Mouse (Mus musculus) kidney, embryonic 15.5 days (tissue): ENCODE data around the gene Lrrc71. TPM values are rescaled to one million over a fixed set of nuclear protein-coding genes. Genes with fewer than 3 reads are reported as not detected.

Source experiments
- ATAC-seq: fragments of 200-750 bp; cut with Nextera tagmentation; replicated peaks from 2 replicates; pipeline ENCODE4 v1.8.0; 2017; ENCODE audit warnings: moderate TSS enrichment; ENCODE audit not compliant: low FRiP score
- H3K27ac ChIP-seq: fragments of 300-500 bp; sonication (generic); 2 replicates; pipeline ENCODE4 v1.5.1; 2015; ENCODE audit warnings: mild to moderate bottlenecking, inconsistent platforms
- H3K27me3 ChIP-seq: fragments of 300-500 bp; sonication (generic); 2 replicates; pipeline ENCODE4 v1.6.1; 2015; ENCODE audit warnings: inconsistent platforms
- H3K36me3 ChIP-seq: fragments of 300-500 bp; sonication (generic); 2 replicates; pipeline ENCODE4 v1.6.1; 2015; ENCODE audit warnings: inconsistent platforms
- H3K4me1 ChIP-seq: fragments of 300-500 bp; sonication (generic); 2 replicates; pipeline ENCODE4 v1.6.1; 2015; ENCODE audit warnings: inconsistent platforms
- H3K4me2 ChIP-seq: fragments of 300-500 bp; sonication (generic); 2 replicates; pipeline ENCODE4 v1.6.1; 2015; ENCODE audit warnings: moderate library complexity, mild to moderate bottlenecking, inconsistent platforms
- H3K4me3 ChIP-seq: fragments of 300-500 bp; sonication (generic); replicated peaks from 2 replicates; pipeline ENCODE4 v1.5.1; 2015; ENCODE audit warnings: mild to moderate bottlenecking, inconsistent platforms
- H3K9ac ChIP-seq: fragments of 300-500 bp; sonication (generic); 2 replicates; pipeline ENCODE4 v1.6.1; 2015; ENCODE audit warnings: mild to moderate bottlenecking, inconsistent platforms
- H3K9me3 ChIP-seq: fragments of 300-500 bp; sonication (generic); replicated peaks from 2 replicates; pipeline ENCODE4 v1.6.1; 2016; ENCODE audit warnings: inconsistent platforms
- WGBS: fragments of 180-500 bp; shearing (Covaris S2); methylation state at CpG from one replicate; pipeline ENCODE4 v1.1.7; 2015; ENCODE audit warnings: mixed read lengths; 5-methylcytosine and 5-hydroxymethylcytosine counted together
- polyA plus RNA-seq: library from polyadenylated mRNA; unstranded; fragments of >200 nt; fragmentation: Nextera tagmentation; extraction: Ambion mirVana; gene quantifications from 2 replicates; pipeline ENCODE4 v1.2.1, GENCODE M21; 2015

Gene Lrrc71
- polyA plus RNA-seq, 1 experiment from 2014 or later, result 0.84 TPM

DNA sequence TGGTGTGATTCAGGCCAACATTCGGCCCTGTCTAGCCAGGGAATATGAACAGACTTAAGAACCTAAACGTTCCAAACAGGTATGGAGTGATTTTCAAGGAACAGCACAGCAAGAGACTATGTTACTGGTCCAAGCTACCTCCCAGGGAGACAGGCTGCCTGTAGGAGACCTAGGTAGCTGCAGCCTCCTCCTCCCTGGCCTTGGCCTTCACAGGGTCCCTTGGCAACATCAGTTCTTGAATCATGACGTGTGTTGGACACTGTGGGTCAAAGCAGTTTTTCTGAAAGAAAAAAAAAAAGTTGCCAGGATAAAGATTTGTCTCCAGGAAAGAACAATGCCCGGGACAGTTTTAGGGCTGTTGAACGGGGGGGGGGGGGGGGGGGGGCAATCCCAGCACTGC lies 9.5 kb downstream of the Lrrc71 start:
- WGBS, result 71% methylated on average over 5 of the region's 5 CpGs
- H3K4me3 ChIP-seq, result no peak overlapping the region
- H3K36me3 ChIP-seq, result peaks cover 53% of the 10 kb centered on the region
- no peaks in the 10 kb centered on the region for H3K27me3 ChIP-seq
- no peak overlapping the region for H3K4me2 ChIP-seq
- no peak for ATAC-seq
- H3K9ac ChIP-seq, result no peak overlapping the region
- H3K4me1 ChIP-seq, result peaks cover 27% of the 10 kb centered on the region
- no peaks in the 10 kb centered on the region for H3K9me3 ChIP-seq
- H3K27ac ChIP-seq, result no peak overlapping the region

DNA sequence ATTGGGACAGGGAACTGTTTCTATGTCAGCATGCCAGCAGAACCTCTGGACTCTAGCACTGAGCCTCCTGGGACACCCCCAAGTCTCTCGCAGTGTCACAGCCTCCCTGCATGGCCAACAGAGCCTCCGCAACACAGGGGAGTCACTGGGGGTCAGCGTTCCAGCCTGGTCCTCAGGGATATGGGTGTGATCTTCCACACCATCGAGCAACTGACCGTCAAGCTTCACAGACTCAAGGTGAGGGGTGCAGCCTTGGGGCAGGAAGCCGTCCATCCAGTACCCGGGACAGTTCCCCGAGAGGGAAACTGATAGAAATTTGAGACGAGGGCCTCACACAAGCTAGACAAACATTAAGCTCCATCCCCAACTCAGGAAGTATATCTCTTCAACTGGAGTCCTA lies 13.1 kb downstream of the Lrrc71 start:
- Histone ChIP-seq H3K9me3 (no peaks in the 10 kb centered on the region), H3K36me3 (peaks cover 85% of the 10 kb centered on the region), H3K4me1 (peaks cover 20% of the 10 kb centered on the region), H3K4me3 (no peak overlapping the region), H3K4me2 (no peak overlapping the region), H3K27ac (no peak overlapping the region), H3K9ac (no peak overlapping the region), H3K27me3 (no peaks in the 10 kb centered on the region)
- peak; percentile 72 for ATAC-seq
- 26% methylated on average over 9 of the region's 9 CpGs for WGBS

- no peak overlapping the region for H3K9ac ChIP-seq
- H3K4me3 ChIP-seq, result no peak overlapping the region
- H3K9me3 ChIP-seq, result no peaks in the 10 kb centered on the region
- H3K4me1 ChIP-seq, result peaks cover 20% of the 10 kb centered on the region
- H3K4me2 ChIP-seq, result no peak overlapping the region
- H3K27me3 ChIP-seq, result no peaks in the 10 kb centered on the region
- ATAC-seq, result no peak
- WGBS, result 61% methylated on average over 11 of the region's 11 CpGs
- peaks cover 92% of the 10 kb centered on the region for H3K36me3 ChIP-seq
- H3K27ac ChIP-seq, result no peak overlapping the region
Measured at GRCm38 (mm10) chr3:87733984-87734761, 14.3 kb downstream of the Lrrc71 start.

GRCm38 (mm10) chr3:87733098-87733497 lies 15.3 kb downstream of the Lrrc71 start:
- H3K4me1 ChIP-seq, result peaks cover 20% of the 10 kb centered on the region
- no peaks in the 10 kb centered on the region for H3K9me3 ChIP-seq
- 86% methylated on average over 4 of the region's 4 CpGs for WGBS
- H3K36me3 ChIP-seq, result peaks cover 94% of the 10 kb centered on the region
- no peak for ATAC-seq
- no peak overlapping the region for H3K4me3 ChIP-seq
- H3K27ac ChIP-seq, result no peak overlapping the region
- no peak overlapping the region for H3K9ac ChIP-seq
- H3K4me2 ChIP-seq, result no peak overlapping the region
- no peaks in the 10 kb centered on the region for H3K27me3 ChIP-seq

DNA sequence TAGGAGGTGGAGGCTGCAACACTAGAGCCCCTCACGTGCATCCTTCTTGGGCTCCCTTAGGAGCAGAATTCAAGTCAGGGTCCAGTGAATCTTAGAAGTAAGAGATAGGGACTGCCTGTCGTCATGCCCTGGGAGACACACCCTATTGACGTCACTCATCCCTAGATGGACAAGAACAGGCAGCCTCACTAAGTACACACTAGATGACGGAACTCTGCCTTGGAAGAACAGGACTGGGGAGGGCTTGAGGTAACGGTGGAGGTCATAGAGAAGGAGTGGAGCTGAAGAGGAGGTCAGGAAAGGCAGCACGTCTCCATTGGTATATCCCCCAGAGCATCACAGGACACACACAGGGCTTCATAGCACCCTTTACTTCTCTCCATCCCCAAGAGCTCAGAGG lies 19.7 kb downstream of the Lrrc71 start:
- Histone ChIP-seq H3K9ac (no peak overlapping the region), H3K27me3 (no peaks in the 10 kb centered on the region), H3K27ac (no peak overlapping the region), H3K9me3 (no peaks in the 10 kb centered on the region), H3K36me3 (peaks cover 96% of the 10 kb centered on the region), H3K4me3 (no peak overlapping the region), H3K4me1 (no peaks in the 10 kb centered on the region), H3K4me2 (no peak overlapping the region)
- WGBS, result 85% methylated on average over 6 of the region's 6 CpGs
- no peak for ATAC-seq

- no peak overlapping the region for H3K27ac ChIP-seq
- H3K27me3 ChIP-seq, result no peaks in the 10 kb centered on the region
- no peaks in the 10 kb centered on the region for H3K9me3 ChIP-seq
- peaks cover 93% of the 10 kb centered on the region for H3K36me3 ChIP-seq
- H3K4me1 ChIP-seq, result no peaks in the 10 kb centered on the region
- WGBS, result 96% methylated on average over 7 of the region's 7 CpGs
- H3K4me3 ChIP-seq, result no peak overlapping the region
- no peak overlapping the region for H3K4me2 ChIP-seq
- no peak for ATAC-seq
- H3K9ac ChIP-seq, result no peak overlapping the region
Measured at GRCm38 (mm10) chr3:87726191-87726590, 22.2 kb downstream of the Lrrc71 start.

DNA sequence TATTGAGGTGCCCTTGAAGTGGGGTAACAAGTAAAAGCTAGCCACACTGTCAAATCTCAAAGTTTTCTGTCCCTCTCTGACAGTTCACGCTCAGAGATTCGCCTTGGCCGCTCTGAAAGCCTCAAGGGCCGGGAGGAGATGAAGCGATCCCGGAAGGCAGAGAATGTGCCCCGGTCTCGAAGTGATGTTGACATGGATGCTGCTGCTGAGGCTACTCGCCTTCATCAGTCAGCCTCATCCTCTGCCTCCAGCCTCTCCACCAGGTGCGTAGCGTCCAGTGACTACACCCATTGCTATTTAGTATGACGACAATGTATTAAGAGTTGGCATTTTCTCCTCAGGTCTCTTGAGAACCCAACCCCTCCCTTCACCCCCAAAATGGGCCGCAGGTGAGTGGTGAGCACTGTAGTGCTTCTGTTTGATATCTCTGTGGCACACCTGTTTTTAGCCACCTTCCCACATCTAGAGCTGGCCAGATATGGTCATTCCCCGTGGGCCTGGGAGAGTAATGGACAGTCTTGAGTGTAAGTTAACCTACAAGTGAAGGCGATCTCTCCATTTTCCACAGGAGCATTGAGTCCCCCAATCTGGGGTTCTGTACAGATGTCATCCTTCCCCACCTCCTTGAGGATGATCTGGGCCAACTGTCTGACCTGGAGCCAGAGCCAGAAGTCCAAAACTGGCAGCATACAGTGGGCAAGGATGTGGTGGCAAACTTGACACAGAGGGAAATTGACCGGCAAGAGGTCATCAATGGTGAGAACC lies 22.8 kb downstream of the Lrrc71 start:
- 96% methylated on average over 16 of the region's 16 CpGs for WGBS
- Histone ChIP-seq H3K4me1 (no peaks in the 10 kb centered on the region), H3K9ac (no peak overlapping the region), H3K27ac (no peak overlapping the region), H3K36me3 (peaks cover 94% of the 10 kb centered on the region), H3K4me3 (no peak overlapping the region), H3K4me2 (no peak overlapping the region), H3K27me3 (no peaks in the 10 kb centered on the region), H3K9me3 (no peaks in the 10 kb centered on the region)
- ATAC-seq, result no peak

DNA sequence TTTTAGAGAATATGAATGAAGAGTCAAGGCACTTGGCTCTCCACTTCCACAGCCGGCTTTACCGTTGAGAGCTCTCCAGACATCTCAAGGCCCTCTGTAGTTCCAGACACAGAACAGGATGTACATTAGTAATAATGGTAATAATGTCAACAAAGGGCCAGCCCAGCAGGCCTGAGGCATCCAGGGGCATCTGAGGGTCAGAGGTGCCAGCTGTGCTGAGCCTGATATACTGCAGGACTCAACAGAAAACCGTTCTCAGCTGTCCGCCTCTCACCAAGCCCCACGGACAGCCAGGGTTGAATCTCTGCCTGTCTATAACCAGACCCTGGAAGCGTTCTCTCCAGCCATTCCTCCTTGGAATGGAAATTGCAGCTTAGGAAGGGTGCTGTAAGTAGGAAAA lies 23.9 kb downstream of the Lrrc71 start:
- H3K27ac ChIP-seq, result no peak overlapping the region
- no peak overlapping the region for H3K4me3 ChIP-seq
- H3K4me2 ChIP-seq, result no peak overlapping the region
- no peak for ATAC-seq
- peaks cover 93% of the 10 kb centered on the region for H3K36me3 ChIP-seq
- no peaks in the 10 kb centered on the region for H3K9me3 ChIP-seq
- 75% methylated on average over 6 of the region's 6 CpGs for WGBS
- H3K4me1 ChIP-seq, result no peaks in the 10 kb centered on the region
- no peaks in the 10 kb centered on the region for H3K27me3 ChIP-seq
- no peak overlapping the region for H3K9ac ChIP-seq

DNA sequence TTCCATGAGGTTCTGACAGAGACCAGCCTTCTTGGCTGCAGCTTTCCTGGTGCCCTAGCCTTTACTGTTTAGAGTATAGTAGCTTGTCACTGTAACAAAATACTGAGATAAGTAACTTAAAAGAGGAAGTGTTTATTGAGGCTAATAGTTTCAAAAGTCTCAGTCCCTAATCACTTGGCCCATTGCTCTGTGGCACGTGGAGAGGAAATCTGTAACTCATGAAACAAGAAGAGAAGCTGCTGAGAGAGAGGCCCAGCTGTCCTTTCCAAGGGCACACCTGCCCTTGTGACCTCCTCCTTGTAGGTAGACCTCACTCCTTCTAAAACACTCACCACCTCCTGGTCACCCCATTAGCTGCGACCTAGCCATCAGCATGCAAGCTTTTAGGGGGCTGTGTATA lies 29.9 kb downstream of the Lrrc71 start:
- Histone ChIP-seq H3K27me3 (no peaks in the 10 kb centered on the region), H3K9me3 (no peaks in the 10 kb centered on the region), H3K9ac (no peak overlapping the region), H3K4me3 (no peak overlapping the region), H3K4me2 (no peak overlapping the region), H3K36me3 (peaks cover 96% of the 10 kb centered on the region), H3K4me1 (no peaks in the 10 kb centered on the region), H3K27ac (no peak overlapping the region)
- 88% methylated on average over 2 of the region's 2 CpGs for WGBS
- ATAC-seq, result no peak

Other genes with a start within 250 kb of the Lrrc71 start
- 14.4 and 15.7 TPM in 2 replicates for gene Etv3, start 223.2 kb downstream of the Lrrc71 start, polyA plus RNA-seq
- 17.4 and 17.8 TPM in 2 replicates for gene Arhgef11, start 131.1 kb downstream of the Lrrc71 start, polyA plus RNA-seq
- 6.1 and 8.4 TPM in 2 replicates for gene Ntrk1, start 46.5 kb upstream of the Lrrc71 start, polyA plus RNA-seq
- gene Insrr, start 48.3 kb upstream of the Lrrc71 start, polyA plus RNA-seq, result 1.2 and 1.5 TPM in 2 replicates
- 40.8 and 51.0 TPM in 2 replicates for gene Pear1, start 75.7 kb upstream of the Lrrc71 start, polyA plus RNA-seq
- 0.09 TPM in 1 of 2 replicates, not detected in the other for gene Sh2d2a, start 98.1 kb upstream of the Lrrc71 start, polyA plus RNA-seq
- gene Prcc, start 137.0 kb upstream of the Lrrc71 start, polyA plus RNA-seq, result 14.4 and 16.1 TPM in 2 replicates
- 221 and 234 TPM in 2 replicates for gene Hdgf, start 157.7 kb upstream of the Lrrc71 start, polyA plus RNA-seq
- gene Mrpl24, start 170.9 kb upstream of the Lrrc71 start, polyA plus RNA-seq, result 85.4 TPM in 2 replicates
- gene Isg20l2, start 181.7 kb upstream of the Lrrc71 start, polyA plus RNA-seq, result 62.5 and 64.3 TPM in 2 replicates
- gene Rrnad1, start 182.1 kb upstream of the Lrrc71 start, polyA plus RNA-seq, result 17.7 and 23.0 TPM in 2 replicates
- gene Crabp2, start 200.0 kb upstream of the Lrrc71 start, polyA plus RNA-seq, result 81.1 and 82.3 TPM in 2 replicates
- gene Nes, start 222.5 kb upstream of the Lrrc71 start, polyA plus RNA-seq, result 31.1 and 34.6 TPM in 2 replicates